Mouse (Mus musculus) mature B cell (primary cell): Measurements from ENCODE around the gene Kat2b.

Source experiments
- in situ Hi-C: fragments of 300-500 bp; cut with MboI; formaldehyde crosslinking; loops from 2 replicates; pipeline ENCODE4 v1.14.3; 2019

Gene Kat2b

GRCm38 (mm10) chr17:53569829-53570228 is 3.2 kb downstream of the Kat2b start:
- in situ Hi-C loops: loop anchor here (10.0 kb wide), 1 partner anchor 115 kb away; the partner anchor contains the start of gene Sgo1

GRCm38 (mm10) chr17:53570361-53570875 is 3.8 kb downstream of the Kat2b start:
- in situ Hi-C loops: loop anchor here (10.0 kb wide), 1 partner anchor 114 kb away; the partner anchor contains the start of gene Sgo1

- in situ Hi-C loops: loop anchor here (10.0 kb wide), 1 partner anchor 114 kb away; the partner anchor contains the start of gene Sgo1
These were observed 4.3 kb downstream of the Kat2b start for GRCm38 (mm10) chr17:53570932-53571331.

- in situ Hi-C loops: loop anchor here (10.0 kb wide), 1 partner anchor 112 kb away; the partner anchor contains the start of gene Sgo1
These were observed 6.4 kb downstream of the Kat2b start for GRCm38 (mm10) chr17:53573019-53573556.

GRCm38 (mm10) chr17:53577151-53577550 is 10.5 kb downstream of the Kat2b start:
- in situ Hi-C loops: loop anchor here (10.0 kb wide), 1 partner anchor 108 kb away; the partner anchor contains the start of gene Sgo1

GRCm38 (mm10) chr17:53577754-53578153 is 11.1 kb downstream of the Kat2b start:
- in situ Hi-C loops: loop anchor here (10.0 kb wide), 1 partner anchor 107 kb away; the partner anchor contains the start of gene Sgo1

- in situ Hi-C loops: loop anchor here (10.0 kb wide), 1 partner anchor 107 kb away; the partner anchor contains the start of gene Sgo1
These were observed 11.6 kb downstream of the Kat2b start for GRCm38 (mm10) chr17:53578249-53578648.

GRCm38 (mm10) chr17:53578776-53579175 is 12.1 kb downstream of the Kat2b start:
- in situ Hi-C loops: loop anchor here (10.0 kb wide), 1 partner anchor 106 kb away; the partner anchor contains the start of gene Sgo1

GRCm38 (mm10) chr17:53579612-53580011 is 13.0 kb downstream of the Kat2b start:
- in situ Hi-C loops: loop anchor here (10.0 kb wide), 1 partner anchor 105 kb away; the partner anchor contains the start of gene Sgo1

GRCm38 (mm10) chr17:53580237-53580636 is 13.6 kb downstream of the Kat2b start:
- in situ Hi-C loops: no loop called here

GRCm38 (mm10) chr17:53582026-53582585 is 15.4 kb downstream of the Kat2b start:
- in situ Hi-C loops: no loop called here

- in situ Hi-C loops: no loop called here
These were observed 16.1 kb downstream of the Kat2b start for GRCm38 (mm10) chr17:53582805-53583204.

GRCm38 (mm10) chr17:53583846-53584579 is 17.4 kb downstream of the Kat2b start:
- in situ Hi-C loops: no loop called here

- in situ Hi-C loops: no loop called here
These were observed 20.6 kb downstream of the Kat2b start for GRCm38 (mm10) chr17:53587074-53587851.

GRCm38 (mm10) chr17:53588097-53588855 is 21.6 kb downstream of the Kat2b start:
- in situ Hi-C loops: no loop called here

- in situ Hi-C loops: no loop called here
These were observed 23.4 kb downstream of the Kat2b start for GRCm38 (mm10) chr17:53590110-53590509.

GRCm38 (mm10) chr17:53591910-53592309 is 25.2 kb downstream of the Kat2b start:
- in situ Hi-C loops: no loop called here

- in situ Hi-C loops: no loop called here
These were observed 27.9 kb downstream of the Kat2b start for GRCm38 (mm10) chr17:53594590-53594989.

- in situ Hi-C loops: no loop called here
These were observed 28.9 kb downstream of the Kat2b start for GRCm38 (mm10) chr17:53595527-53595926.

- in situ Hi-C loops: no loop called here
These were observed 29.7 kb downstream of the Kat2b start for GRCm38 (mm10) chr17:53596314-53596882.
